In genomic region chr16:20653315-20653714, GRCm38 (mm10) we compare ENCODE assay signal across 10 mouse cellular contexts. TPM values are rescaled to one million over a fixed set of nuclear protein-coding genes. Genes with fewer than 3 reads are reported as not detected.
DNase-seq lines count a peak whose midpoint lies in the region; ATAC-seq and TF ChIP-seq lines count a peak whose summit lies in the region.
"Had no signal": no experiment of that assay in that cellular context is flagged by ENCODE, and none has a peak within 500 bp of the region (broad histone marks: within the 10 kb centered on the region; RNA-seq: fewer than 3 reads in every experiment).

No protein-coding gene starts in this region.

- TF ChIP-seq CTCF in MEL (IDR thresholded peaks at IDR 0.05 in 2 of 3, conservative IDR thresholded peaks at IDR 0.05 in 1 of 3; ENCODE audit: control insufficient read depth in 1 of 3, insufficient read depth in 1 of 3, low read depth in 2 of 3, low read length in 3 of 3, poor library complexity in 1 of 3, severe bottlenecking in 1 of 3): peak in 2 of 3 experiments; percentile 8 to 28; a peak in 2 of 6 replicates

- H3K4me2 ChIP-seq in kidney, embryonic 16.5 days (replicated peaks; ENCODE audit: low read depth, low read length): no peak overlapping the region
- H3K4me2 ChIP-seq in hindbrain, embryonic 15.5 days: peak overlapping the region; percentile 92
- H3K4me2 ChIP-seq in midbrain, embryonic 13.5 days (replicated peaks): peak overlapping the region; percentile 81

- H3K27me3 ChIP-seq in kidney, embryonic 16.5 days (ENCODE audit: insufficient read depth, low read length): no peaks in the 10 kb centered on the region
- H3K27me3 ChIP-seq in MEL (ENCODE audit: control insufficient read depth in 1 of 2, insufficient read depth in 2 of 2, low read length in 2 of 2): no peaks in the 10 kb centered on the region
- no peaks in the 10 kb centered on the region for H3K27me3 ChIP-seq in hindbrain, embryonic 15.5 days
- H3K27me3 ChIP-seq in midbrain, embryonic 13.5 days: no peaks in the 10 kb centered on the region
- H3K27me3 ChIP-seq: embryonic facial prominence, embryonic 12.5 days; intestine, embryonic 15.5 days had no signal

- no peak; the same call in 1 of the 2 replicates for TF ChIP-seq RAD21 in MEL (IDR thresholded peaks at IDR 0.05; ENCODE audit: low read depth, low read length)

- H3K79me2 ChIP-seq in MEL (ENCODE audit: control insufficient read depth, insufficient read depth, low read length, poor library complexity): peaks cover 23% of the 10 kb centered on the region

- peaks cover 43% of the 10 kb centered on the region for H3K36me3 ChIP-seq in kidney, embryonic 16.5 days (ENCODE audit: insufficient read depth, low read length)
- peaks cover 11 to 13% of the 10 kb centered on the region in 2 experiments for H3K36me3 ChIP-seq in MEL (ENCODE audit: control insufficient read depth in 1 of 2, insufficient read depth in 2 of 2, low read length in 2 of 2)
- H3K36me3 ChIP-seq in hindbrain, embryonic 15.5 days: peaks cover 46% of the 10 kb centered on the region
- H3K36me3 ChIP-seq in midbrain, embryonic 13.5 days: peaks cover 41% of the 10 kb centered on the region

- no peak overlapping the region for H3K4me3 ChIP-seq in kidney, embryonic 16.5 days (ENCODE audit: low read length)
- H3K4me3 ChIP-seq in MEL (ENCODE audit: control insufficient read depth in 1 of 2, insufficient read depth in 1 of 2, low read depth in 2 of 2, low read length in 2 of 2): no peak overlapping the region
- no peak overlapping the region for H3K4me3 ChIP-seq in hindbrain, embryonic 15.5 days
- H3K4me3 ChIP-seq in midbrain, embryonic 13.5 days (replicated peaks): 0 out of 2 replicates have a peak overlapping the region, but pooled peaks have one; percentile 90
- H3K4me3 ChIP-seq: embryonic facial prominence, embryonic 12.5 days; intestine, embryonic 15.5 days had no signal

- DNase-seq in kidney, adult 9 months: no peak
- peak; percentile 47 for DNase-seq in MEL (ENCODE audit: low read depth, low spot score)
- no peak for DNase-seq in adrenal gland, adult 8-10 months
- DNase-seq: lung, postnatal 4 days had no signal

- H3K4me1 ChIP-seq in kidney, embryonic 16.5 days (ENCODE audit: insufficient read depth, low read length): peaks cover 16% of the 10 kb centered on the region
- H3K4me1 ChIP-seq in MEL (ENCODE audit: control insufficient read depth in 1 of 2, insufficient read depth in 2 of 2, low read length in 2 of 2): peaks cover 0 to 8% of the 10 kb centered on the region in 2 experiments
- H3K4me1 ChIP-seq in hindbrain, embryonic 15.5 days (replicated peaks): peaks cover 20% of the 10 kb centered on the region
- peaks cover 22% of the 10 kb centered on the region for H3K4me1 ChIP-seq in midbrain, embryonic 13.5 days (replicated peaks)

- H3K9ac ChIP-seq in kidney, embryonic 16.5 days (replicated peaks; ENCODE audit: low read length): 0 out of 2 replicates have a peak overlapping the region, but pooled peaks have one; percentile 35
- no peak overlapping the region for H3K9ac ChIP-seq in MEL (ENCODE audit: control insufficient read depth, low read depth, low read length, poor library complexity, severe bottlenecking)
- no peak overlapping the region for H3K9ac ChIP-seq in hindbrain, embryonic 15.5 days
- H3K9ac ChIP-seq in midbrain, embryonic 13.5 days (replicated peaks): no peak overlapping the region; the same call in 1 of the 2 replicates
- H3K9ac ChIP-seq: embryonic facial prominence, embryonic 12.5 days; intestine, embryonic 15.5 days had no signal

- TF ChIP-seq POLR2A in MEL (IDR thresholded peaks at IDR 0.05; ENCODE audit: control insufficient read depth in 1 of 2, insufficient read depth in 1 of 2, low read depth in 1 of 2, low read length in 2 of 2, poor library complexity in 1 of 2): no peak

- no peak for TF ChIP-seq EP300 in MEL (IDR thresholded peaks at IDR 0.05; ENCODE audit: low read depth in 1 of 2, low read length in 2 of 2)

- no peak overlapping the region for H3K27ac ChIP-seq in kidney, embryonic 16.5 days (ENCODE audit: low read length)
- H3K27ac ChIP-seq in MEL (ENCODE audit: control insufficient read depth, low read depth, low read length): no peak overlapping the region
- no peak overlapping the region for H3K27ac ChIP-seq in hindbrain, embryonic 15.5 days (replicated peaks)
- H3K27ac ChIP-seq in midbrain, embryonic 13.5 days: no peak overlapping the region
- H3K27ac ChIP-seq: embryonic facial prominence, embryonic 12.5 days; intestine, embryonic 15.5 days had no signal

- no peak for ATAC-seq in kidney, embryonic 16.5 days (ENCODE audit: low FRiP score, low TSS enrichment)
- no peak for ATAC-seq in hindbrain, embryonic 15.5 days (ENCODE audit: low FRiP score, low read depth)
- no peak for ATAC-seq in midbrain, embryonic 13.5 days
- ATAC-seq in erythroblast, adult 5-6 weeks (replicated peaks; ENCODE audit: low FRiP score, poor library complexity, severe bottlenecking): no peak
- ATAC-seq: intestine, embryonic 15.5 days had no signal

- no peaks in the 10 kb centered on the region for H3K9me3 ChIP-seq in kidney, embryonic 16.5 days (ENCODE audit: low read length)
- H3K9me3 ChIP-seq in MEL (replicated peaks; ENCODE audit: insufficient read depth, low read length): no peaks in the 10 kb centered on the region
- H3K9me3 ChIP-seq in hindbrain, embryonic 15.5 days: no peaks in the 10 kb centered on the region
- H3K9me3 ChIP-seq in midbrain, embryonic 13.5 days: no peaks in the 10 kb centered on the region
- H3K9me3 ChIP-seq: embryonic facial prominence, embryonic 12.5 days; intestine, embryonic 15.5 days had no signal

- 63% methylated on average over 2 of the region's 2 CpGs for WGBS in kidney, embryonic 16.5 days
- WGBS in hindbrain, embryonic 15.5 days: 43% methylated on average over 2 of the region's 2 CpGs
- 62% methylated on average over 2 of the region's 2 CpGs for WGBS in midbrain, embryonic 13.5 days

RNA-seq across cellular contexts. Expression of gene Psmd2, which starts 1.9 kb away (rescaled TPM):
- 377 and 378 TPM in 2 replicates for polyA plus RNA-seq in kidney, embryonic 16.5 days (2015; fragmentation: Nextera tagmentation; extraction: Ambion mirVana)
- total RNA-seq in MEL (2012; rRNA removed): 262 and 323 TPM in 2 replicates
- polyA plus RNA-seq in MEL (2012; ENCODE audit: insufficient read depth in 1 of 2, insufficient read length in 2 of 2, low read depth in 1 of 2, low replicate concordance in 2 of 2, missing spikeins in 1 of 2): 100 to 1,000 TPM in 1 of 2 experiments, 10 to 100 TPM in 1; 81.9 to 432 TPM
- polyA plus RNA-seq in hindbrain, embryonic 15.5 days (2015; fragmentation: Nextera tagmentation; extraction: Ambion mirVana): 342 and 357 TPM in 2 replicates
- polyA plus RNA-seq in midbrain, embryonic 13.5 days (2015; fragmentation: Nextera tagmentation; extraction: Ambion mirVana): 380 and 394 TPM in 2 replicates
- total RNA-seq in adrenal gland, adult 8-10 months (2022): 100 to 1,000 TPM; 261 to 301 (median 279) TPM
- total RNA-seq in erythroblast, adult 5-6 weeks (2015; ENCODE audit: low replicate concordance): 27.9 and 60.4 TPM in 2 replicates
- total RNA-seq in erythroblast, adult 5-6 weeks (2017; ENCODE audit: low replicate concordance): 82.0 and 97.2 TPM in 2 replicates

RNA-seq across cellular contexts. Expression of gene Eif4g1, which starts 14.8 kb away (rescaled TPM):
- 183 and 193 TPM in 2 replicates for polyA plus RNA-seq in kidney, embryonic 16.5 days (2015; fragmentation: Nextera tagmentation; extraction: Ambion mirVana)
- total RNA-seq in MEL (2012; rRNA removed): 409 and 425 TPM in 2 replicates
- polyA plus RNA-seq in MEL (2012; ENCODE audit: insufficient read depth in 1 of 2, insufficient read length in 2 of 2, low read depth in 1 of 2, low replicate concordance in 2 of 2, missing spikeins in 1 of 2): 100 to 1,000 TPM; 327 to 436 TPM
- polyA plus RNA-seq in hindbrain, embryonic 15.5 days (2015; fragmentation: Nextera tagmentation; extraction: Ambion mirVana): 145 and 148 TPM in 2 replicates
- 148 and 162 TPM in 2 replicates for polyA plus RNA-seq in midbrain, embryonic 13.5 days (2015; fragmentation: Nextera tagmentation; extraction: Ambion mirVana)
- 100 to 1,000 TPM; 347 to 386 (median 375) TPM for total RNA-seq in adrenal gland, adult 8-10 months (2022)
- 60.1 and 64.6 TPM in 2 replicates for total RNA-seq in erythroblast, adult 5-6 weeks (2015; ENCODE audit: low replicate concordance)
- 71.0 and 76.1 TPM in 2 replicates for total RNA-seq in erythroblast, adult 5-6 weeks (2017; ENCODE audit: low replicate concordance)

RNA-seq across cellular contexts. Expression of gene Ece2, which starts 23.7 kb away (rescaled TPM):
- polyA plus RNA-seq in kidney, embryonic 16.5 days (2015; fragmentation: Nextera tagmentation; extraction: Ambion mirVana): 3.5 and 3.6 TPM in 2 replicates
- total RNA-seq in MEL (2012; rRNA removed): 4.9 and 5.0 TPM in 2 replicates
- 1 to 10 TPM in 1 of 2 experiments, not detected in 1; 7.4 TPM for polyA plus RNA-seq in MEL (2012; ENCODE audit: insufficient read depth in 1 of 2, insufficient read length in 2 of 2, low read depth in 1 of 2, low replicate concordance in 2 of 2, missing spikeins in 1 of 2)
- 15.1 and 18.1 TPM in 2 replicates for polyA plus RNA-seq in hindbrain, embryonic 15.5 days (2015; fragmentation: Nextera tagmentation; extraction: Ambion mirVana)
- 12.1 TPM in 2 replicates for polyA plus RNA-seq in midbrain, embryonic 13.5 days (2015; fragmentation: Nextera tagmentation; extraction: Ambion mirVana)
- total RNA-seq in adrenal gland, adult 8-10 months (2022): 10 to 100 TPM; 11.0 to 45.0 (median 23.8) TPM
- total RNA-seq in erythroblast, adult 5-6 weeks (2015; ENCODE audit: low replicate concordance): not detected in 2 replicates
- total RNA-seq in erythroblast, adult 5-6 weeks (2017; ENCODE audit: low replicate concordance): not detected in 2 replicates

RNA-seq across cellular contexts. Expression of gene Camk2n2, which starts 32.2 kb away (rescaled TPM):
- polyA plus RNA-seq in kidney, embryonic 16.5 days (2015; fragmentation: Nextera tagmentation; extraction: Ambion mirVana): 0.45 and 0.84 TPM in 2 replicates
- total RNA-seq in MEL (2012; rRNA removed): 0.23 and 0.65 TPM in 2 replicates
- 1 to 10 TPM in 1 of 2 experiments, not detected in 1; 4.3 TPM for polyA plus RNA-seq in MEL (2012; ENCODE audit: insufficient read depth in 1 of 2, insufficient read length in 2 of 2, low read depth in 1 of 2, low replicate concordance in 2 of 2, missing spikeins in 1 of 2)
- 42.6 and 43.0 TPM in 2 replicates for polyA plus RNA-seq in hindbrain, embryonic 15.5 days (2015; fragmentation: Nextera tagmentation; extraction: Ambion mirVana)
- 15.1 and 17.6 TPM in 2 replicates for polyA plus RNA-seq in midbrain, embryonic 13.5 days (2015; fragmentation: Nextera tagmentation; extraction: Ambion mirVana)
- total RNA-seq in adrenal gland, adult 8-10 months (2022): 10 to 100 TPM; 28.9 to 62.9 (median 41.8) TPM
- not detected in 2 replicates for total RNA-seq in erythroblast, adult 5-6 weeks (2015; ENCODE audit: low replicate concordance)
- total RNA-seq in erythroblast, adult 5-6 weeks (2017; ENCODE audit: low replicate concordance): 0.94 TPM in 1 of 2 replicates, not detected in the other

RNA-seq across cellular contexts. Expression of gene Fam131a, which starts 39.7 kb away (rescaled TPM):
- polyA plus RNA-seq in kidney, embryonic 16.5 days (2015; fragmentation: Nextera tagmentation; extraction: Ambion mirVana): 7.6 and 8.0 TPM in 2 replicates
- not detected in 2 replicates for total RNA-seq in MEL (2012; rRNA removed)
- not detected for polyA plus RNA-seq in MEL (2012; ENCODE audit: insufficient read depth in 1 of 2, insufficient read length in 2 of 2, low read depth in 1 of 2, low replicate concordance in 2 of 2, missing spikeins in 1 of 2)
- 45.5 and 47.5 TPM in 2 replicates for polyA plus RNA-seq in hindbrain, embryonic 15.5 days (2015; fragmentation: Nextera tagmentation; extraction: Ambion mirVana)
- polyA plus RNA-seq in midbrain, embryonic 13.5 days (2015; fragmentation: Nextera tagmentation; extraction: Ambion mirVana): 35.7 and 37.3 TPM in 2 replicates
- total RNA-seq in adrenal gland, adult 8-10 months (2022): 10 to 100 TPM; 15.1 to 24.4 (median 19.7) TPM
- not detected in 2 replicates for total RNA-seq in erythroblast, adult 5-6 weeks (2015; ENCODE audit: low replicate concordance)
- total RNA-seq in erythroblast, adult 5-6 weeks (2017; ENCODE audit: low replicate concordance): 0.26 and 0.70 TPM in 2 replicates
